Mouse (Mus musculus) liver, adult 2 months (tissue): ENCODE results near the gene Glt8d1.

Experiments
- CTCF ChIP-seq: fragments of 200-500 bp; IDR thresholded peaks from 2 replicates; pipeline ENCODE4 v1.5.1; 2011; ENCODE audit warnings: low read depth, low read length, control low read depth
- POLR2A ChIP-seq: fragments of 200-500 bp; IDR thresholded peaks from 2 replicates; pipeline ENCODE4 v1.6.1; 2011; ENCODE audit warnings: low read length, control low read depth; ENCODE audit not compliant: insufficient read depth; ENCODE audit errors: extremely low read depth

DNA sequence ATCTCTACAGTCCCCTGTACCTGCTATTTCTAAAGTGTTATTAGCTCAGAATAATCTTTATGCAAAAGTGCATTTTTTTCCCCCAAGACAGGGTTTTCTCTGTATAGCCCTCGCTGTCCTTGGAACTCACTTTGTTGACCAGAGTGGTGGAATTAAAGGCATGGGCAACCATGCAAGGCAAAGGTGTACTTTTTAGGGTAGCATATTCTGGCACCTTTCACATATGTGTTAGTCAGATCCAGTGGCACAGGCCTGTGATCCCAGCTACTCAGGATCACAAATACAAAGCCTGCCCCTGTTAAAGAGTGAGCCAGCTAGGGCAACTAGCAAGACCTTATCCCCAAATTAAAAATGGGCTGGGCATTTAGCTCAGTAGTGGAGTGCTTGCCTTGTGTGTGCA is 40.8 kb upstream of the Glt8d1 start:
- TF ChIP-seq POLR2A (no peak), CTCF (no peak)
